Mouse (Mus musculus) monocyte, adult 5-6 weeks (primary cell): ENCODE measurements around the gene Gm28043. TPM values are rescaled to one million over a fixed set of nuclear protein-coding genes. Genes with fewer than 3 reads are reported as not detected.
"Not testable (repeated sequence)": the region's sequence is repeated elsewhere in the genome, so short reads cannot be mapped to it uniquely, and the experiment has no call there.

ENCODE experiments used
- ATAC-seq: fragments of 153-309, 156-312 bp; replicated peaks from 2 replicates; pipeline ENCODE4 v1.8.0; 2017; ENCODE audit warnings: mild to moderate bottlenecking; ENCODE audit not compliant: low TSS enrichment, insufficient number of reproducible peaks, severe bottlenecking, poor library complexity, low FRiP score
- total RNA-seq: library from RNA; stranded (forward); fragments of 200-1000, 200-491, 200-594 nt; gene quantifications from 3 replicates; pipeline ENCODE4 v1.2.3, GENCODE M21; 2017

Gm28043 gene
- total RNA-seq, result 17.9 to 20.7 TPM (median 20.5 TPM) in 3 replicates

DNA sequence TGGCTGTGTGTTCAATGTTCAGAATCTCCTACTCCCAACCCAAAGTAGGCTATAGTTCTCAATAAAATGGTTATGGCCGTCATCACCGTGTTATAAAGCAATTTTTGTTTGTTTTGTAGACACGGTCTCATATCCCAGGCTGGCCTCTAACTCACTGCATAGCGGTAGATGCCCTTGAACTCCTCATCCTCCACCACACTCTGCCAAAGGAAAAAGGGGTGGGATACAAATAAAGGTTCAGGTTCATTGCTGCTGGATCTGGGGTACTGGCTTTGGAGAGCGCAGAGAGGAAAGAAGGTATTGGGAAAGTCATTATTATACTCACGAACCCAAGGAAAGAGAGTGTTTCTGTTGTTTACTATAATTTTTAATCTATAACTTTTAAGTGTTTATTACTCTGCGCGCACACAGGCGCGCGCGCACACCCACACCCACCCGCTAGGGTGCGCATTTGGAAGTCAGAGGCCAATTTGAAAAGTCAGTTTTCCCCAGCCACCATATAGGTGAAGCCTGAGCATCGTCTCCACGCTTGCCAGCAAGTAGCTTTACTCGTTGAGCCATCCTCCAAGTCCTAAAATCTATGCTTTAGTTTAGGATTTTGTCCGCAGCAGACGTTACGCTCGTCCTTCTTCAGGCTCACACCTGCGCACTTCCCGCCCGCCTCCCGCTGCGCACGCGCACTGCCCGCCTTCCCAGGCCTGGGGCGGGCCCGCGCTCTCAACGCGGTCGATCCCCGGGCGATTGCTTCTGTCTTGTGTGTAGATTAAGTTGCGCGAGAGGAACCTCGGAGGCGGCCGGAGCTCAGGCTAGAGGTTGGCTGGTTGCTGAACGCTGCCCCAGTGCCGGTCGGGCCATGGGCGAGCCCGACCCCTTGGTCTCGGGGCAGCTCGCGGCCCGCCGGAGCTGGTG is at the start of gene Gm28043, which contains the start of gene Rnf8:
Gene Gm28043 (plus strand): TSS at position 762 of the 909 bp plus-strand sequence.
Gene Rnf8 (plus strand): TSS at position 676 of the 909 bp plus-strand sequence.
- ATAC-seq, result peak; percentile 94

DNA sequence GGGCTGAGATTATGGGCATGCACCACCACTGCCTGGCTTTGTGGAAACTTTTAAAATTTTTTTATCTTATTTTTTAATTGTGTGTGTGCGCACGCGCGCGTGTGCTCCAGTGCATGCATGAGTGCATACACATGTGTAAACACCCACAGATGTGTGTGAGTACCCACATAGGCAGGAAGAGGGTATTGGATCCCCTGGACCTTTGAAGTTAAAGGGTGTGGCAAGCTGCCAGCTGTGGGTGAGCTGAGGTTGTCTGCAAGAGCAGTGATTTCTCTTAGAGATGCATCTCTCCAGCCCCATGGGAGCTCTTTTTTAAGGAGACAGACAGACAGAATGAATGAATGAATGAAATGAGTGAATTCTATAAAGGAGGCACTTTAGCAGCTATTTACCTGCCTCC is 49.2 kb upstream of the Gm28043 start:
- ATAC-seq, result no peak

DNA sequence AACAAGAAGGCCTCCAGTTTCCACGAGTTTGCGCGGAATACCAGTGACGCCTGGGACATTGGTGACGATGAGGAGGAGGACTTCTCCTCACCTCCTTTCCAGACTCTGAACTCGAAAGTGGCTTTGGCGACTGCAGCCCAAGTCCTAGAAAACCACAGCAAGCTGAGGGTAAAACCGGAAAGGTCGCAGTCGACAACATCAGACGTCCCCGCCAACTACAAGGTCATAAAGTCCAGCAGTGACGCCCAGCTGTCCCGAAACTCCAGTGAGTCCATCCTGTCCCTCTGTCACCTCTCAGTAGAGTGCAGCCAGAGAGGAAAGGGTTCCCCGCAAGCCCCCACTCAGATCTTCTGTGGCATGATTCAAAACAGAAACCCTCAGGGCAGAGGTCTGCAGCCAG is 46.2 kb upstream of the Gm28043 start:
- no peak for ATAC-seq

DNA sequence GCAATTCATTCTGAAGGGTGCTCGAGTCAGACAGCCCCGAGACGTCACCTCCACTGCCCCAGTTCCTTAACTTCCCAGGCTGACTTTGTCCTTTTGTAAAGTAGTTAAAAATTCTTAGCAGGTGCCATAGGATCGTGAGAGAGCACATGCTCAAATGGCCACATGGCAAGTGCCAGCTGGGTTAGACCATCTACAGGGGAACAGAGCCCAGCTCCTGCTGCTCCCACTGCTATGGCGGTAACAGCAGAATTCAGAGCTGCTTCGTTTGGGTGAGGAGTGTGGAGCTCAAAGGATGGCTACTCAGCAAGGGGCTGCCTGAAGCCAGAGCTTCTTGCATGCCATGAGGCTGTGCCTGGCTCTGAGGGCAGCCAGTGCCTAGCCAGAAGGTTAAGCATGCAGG is 44.8 kb upstream of the Gm28043 start:
- ATAC-seq, result no peak

DNA sequence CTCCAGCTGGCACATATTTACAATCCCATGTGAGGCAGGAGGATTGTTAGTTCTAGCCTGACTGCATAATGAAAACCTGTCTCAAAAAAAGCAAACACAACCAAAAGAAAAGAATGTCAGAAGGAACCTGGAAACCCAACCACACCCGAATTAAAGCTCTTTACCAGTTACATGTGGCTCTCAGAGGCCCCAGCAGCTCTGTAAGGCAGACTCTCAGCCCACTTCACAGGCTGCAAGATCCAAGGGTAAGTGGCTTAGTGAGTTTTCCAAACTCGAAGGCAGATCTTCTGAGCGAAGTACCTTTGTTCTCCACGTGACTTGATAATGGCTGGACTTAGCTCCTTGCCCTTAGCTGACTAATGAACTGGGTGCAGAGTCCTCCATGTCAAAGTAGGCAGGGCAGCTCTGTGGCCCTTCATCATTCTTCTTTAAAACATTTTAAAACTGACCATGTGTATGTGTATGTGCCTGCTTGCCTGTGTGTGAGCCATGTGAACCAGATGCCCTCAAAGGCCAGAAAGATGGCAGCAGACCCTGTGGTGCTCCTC is 35.0 kb upstream of the Gm28043 start:
- no peak for ATAC-seq

DNA sequence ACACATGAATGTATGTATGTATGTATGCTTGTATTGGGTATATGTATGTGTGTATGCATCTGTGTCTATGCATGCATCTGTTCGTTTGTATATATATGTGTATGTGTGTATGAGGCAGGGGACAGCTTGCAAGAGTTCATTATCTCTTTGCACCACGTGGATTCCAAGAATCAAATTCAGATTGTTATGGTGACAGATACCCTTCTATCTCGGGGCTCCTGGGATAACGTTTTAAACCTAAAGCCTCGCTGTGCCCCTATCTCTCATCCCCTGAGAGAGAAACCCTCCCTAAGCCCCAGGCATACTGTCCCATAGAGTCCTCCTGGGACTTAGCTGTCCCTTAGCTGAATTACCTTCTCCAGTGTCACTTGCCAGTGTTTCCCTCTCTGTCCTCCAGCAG is 31.1 kb upstream of the Gm28043 start:
- ATAC-seq, result no peak

DNA sequence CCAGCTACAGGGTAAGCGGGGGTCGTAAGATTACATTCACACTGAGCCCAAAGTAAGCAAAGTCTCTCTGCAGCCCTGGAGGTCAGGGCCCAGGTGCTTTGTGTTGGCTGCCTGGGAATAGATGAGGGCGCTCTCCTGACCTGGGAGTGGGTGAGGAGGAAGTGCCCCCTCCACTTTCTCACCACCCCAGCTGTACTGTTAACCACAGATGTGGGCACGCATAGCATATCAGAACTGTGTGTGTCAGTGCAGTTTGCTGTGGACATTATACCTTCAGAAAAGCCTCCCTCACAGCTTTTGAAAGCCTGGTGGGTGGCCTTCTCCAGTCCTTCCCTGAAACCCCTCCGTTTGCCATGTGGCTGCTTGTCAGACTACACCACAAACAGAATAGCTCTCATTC is 30.4 kb upstream of the Gm28043 start:
- no peak for ATAC-seq

DNA sequence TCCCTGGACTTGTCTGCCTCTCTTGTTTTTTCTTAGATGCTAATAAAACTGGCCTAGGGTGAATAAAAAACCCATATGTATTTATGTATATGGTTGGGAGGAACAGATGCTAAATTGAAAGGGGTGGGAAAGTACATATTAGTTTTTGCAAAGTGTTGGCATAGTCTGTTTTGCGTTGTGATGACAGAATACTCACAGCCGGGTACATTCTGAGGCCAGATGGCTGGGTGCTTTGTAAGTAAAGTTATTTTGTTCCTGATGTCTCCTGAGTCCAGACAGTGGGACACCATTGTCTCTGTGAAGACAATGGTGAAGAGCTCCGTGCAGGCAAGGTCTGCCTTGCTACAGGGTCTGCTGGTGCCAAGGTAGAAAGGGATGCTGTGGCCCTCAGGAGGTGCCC is 29.9 kb upstream of the Gm28043 start:
- ATAC-seq, result no peak

DNA sequence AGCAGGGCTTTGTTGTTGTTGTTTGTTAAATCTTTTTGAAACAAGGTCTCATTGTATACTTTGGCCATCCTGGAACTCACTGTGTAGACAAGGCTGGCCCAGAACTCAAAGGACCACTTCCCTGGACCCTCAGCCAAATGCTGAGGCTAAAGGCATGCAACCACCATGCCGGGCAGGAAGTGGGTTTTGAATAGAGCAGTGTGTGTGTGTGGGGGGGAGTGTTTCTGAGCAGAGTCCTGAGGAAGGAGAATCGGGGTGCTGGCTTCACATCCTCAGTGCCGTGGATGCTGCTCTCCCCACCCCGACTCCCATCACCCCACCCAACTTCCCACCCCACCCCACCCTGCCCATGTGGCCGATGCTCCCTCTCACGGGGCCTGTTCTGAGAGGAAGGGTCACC is 29.2 kb upstream of the Gm28043 start:
- ATAC-seq, result no peak

DNA sequence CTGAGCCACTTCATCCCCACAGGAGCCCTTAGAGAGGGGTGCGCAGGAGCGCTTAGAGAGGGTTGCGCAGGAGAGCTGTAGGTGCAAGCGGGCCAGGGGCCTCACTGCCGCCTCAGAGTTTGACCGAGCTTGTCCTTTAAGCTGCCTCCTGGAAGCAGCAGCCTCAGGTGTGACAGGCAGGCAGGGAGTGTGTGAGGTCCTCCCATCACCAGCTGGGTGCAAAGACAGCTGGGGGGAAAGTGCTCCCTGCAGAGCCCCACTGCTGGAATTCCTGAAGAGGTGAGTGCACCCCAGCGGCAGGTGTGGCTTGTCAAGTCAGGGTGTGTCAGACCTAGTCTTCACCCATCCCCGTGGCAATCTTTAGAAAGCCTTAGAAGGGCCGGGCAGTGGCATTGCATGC is 27.8 kb upstream of the Gm28043 start:
- no peak for ATAC-seq

DNA sequence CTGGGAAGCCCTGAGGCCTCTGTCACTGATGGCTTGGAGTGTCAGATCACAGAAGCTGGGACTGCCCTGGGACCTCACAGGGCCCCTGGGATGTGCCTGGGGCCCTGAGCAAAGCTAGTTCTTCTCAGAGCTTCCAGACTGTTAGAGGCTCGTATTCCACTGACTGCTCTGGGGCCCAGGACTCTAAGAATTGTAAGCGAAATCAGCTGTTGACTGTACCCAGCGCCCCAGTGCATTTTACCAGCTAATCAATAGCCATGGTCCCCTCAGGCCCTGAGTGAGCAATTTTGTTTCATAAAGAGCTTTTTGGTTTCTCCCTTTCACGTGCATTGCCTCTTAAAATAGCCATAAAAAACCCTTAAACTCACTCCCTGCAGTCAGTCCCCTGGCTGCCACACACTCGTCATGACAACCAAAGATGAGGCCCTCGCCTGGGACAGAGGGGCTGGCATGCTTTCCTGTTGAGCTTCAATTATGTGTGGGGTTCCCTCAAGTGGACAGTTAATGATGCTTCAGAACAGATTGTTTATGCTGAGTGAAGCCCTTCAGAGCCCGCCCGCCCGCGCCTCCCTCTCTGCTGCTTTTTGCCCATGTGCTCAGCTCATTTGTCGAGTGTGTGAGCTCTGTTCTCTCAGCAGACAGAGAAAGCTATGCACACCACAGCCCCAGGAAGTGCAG is 25.3 kb upstream of the Gm28043 start:
- ATAC-seq, result no peak

DNA sequence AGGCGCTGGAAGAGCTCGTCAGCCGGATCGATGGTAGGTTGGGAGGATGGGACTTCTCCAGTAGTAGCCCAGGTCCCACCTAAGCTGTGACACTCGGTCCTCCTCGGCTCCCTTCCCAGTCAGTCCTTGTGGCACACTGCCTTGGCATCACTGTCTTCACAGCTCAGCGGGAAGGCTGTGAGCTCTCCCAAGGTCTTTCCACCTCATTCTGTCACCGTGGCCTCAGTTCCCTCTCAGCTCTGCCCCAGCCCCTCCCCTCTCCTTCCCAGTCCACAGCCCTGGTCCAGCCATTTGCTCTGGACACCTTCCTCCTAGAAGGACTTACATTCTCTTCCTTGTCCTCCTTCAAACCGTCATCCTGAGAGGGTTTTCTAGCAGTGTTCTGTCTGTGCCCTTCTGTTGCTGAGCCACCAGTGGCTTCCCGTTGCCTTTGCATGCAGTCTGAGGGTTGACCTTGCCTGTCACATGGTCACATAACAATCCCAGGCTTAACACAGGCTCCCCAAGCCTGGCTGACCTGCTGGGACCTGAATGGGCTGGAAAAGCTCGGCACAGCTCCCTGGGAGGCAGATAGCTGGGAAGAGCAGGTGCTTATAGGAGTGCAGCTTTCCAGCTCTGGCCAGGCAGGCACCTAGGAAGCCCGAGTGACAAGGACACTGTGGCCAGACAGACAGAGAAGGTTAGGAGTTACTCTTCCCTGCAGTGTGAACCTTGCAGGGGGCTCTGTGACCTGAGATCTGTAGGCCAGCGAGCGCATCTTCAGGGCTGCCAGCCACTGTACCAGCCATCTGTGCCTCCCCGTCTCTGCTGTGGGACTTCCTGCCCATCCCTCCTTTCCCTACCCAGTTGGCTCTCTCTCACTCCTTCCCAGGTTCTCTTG is 18.5 kb upstream of the Gm28043 start:
- ATAC-seq, result no peak

DNA sequence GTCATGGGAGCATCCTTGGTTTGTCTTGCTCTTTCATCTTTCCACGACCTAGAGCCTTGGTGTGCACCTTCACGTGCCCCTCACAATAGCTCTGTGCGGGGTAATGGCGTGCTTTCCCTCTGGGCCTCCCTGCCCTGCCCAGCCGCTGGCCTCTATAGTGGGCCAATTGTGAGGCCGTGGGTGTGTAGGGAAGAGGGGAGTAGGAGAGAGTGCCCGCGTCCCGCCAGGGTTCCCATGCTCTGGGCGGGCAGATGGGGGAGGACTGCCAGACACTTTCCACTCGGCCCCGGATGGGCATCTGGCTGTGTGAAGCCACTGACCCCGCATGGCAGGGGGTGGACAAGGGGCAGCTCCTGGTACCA is 17.9 kb upstream of the Gm28043 start:
- no peak for ATAC-seq

DNA sequence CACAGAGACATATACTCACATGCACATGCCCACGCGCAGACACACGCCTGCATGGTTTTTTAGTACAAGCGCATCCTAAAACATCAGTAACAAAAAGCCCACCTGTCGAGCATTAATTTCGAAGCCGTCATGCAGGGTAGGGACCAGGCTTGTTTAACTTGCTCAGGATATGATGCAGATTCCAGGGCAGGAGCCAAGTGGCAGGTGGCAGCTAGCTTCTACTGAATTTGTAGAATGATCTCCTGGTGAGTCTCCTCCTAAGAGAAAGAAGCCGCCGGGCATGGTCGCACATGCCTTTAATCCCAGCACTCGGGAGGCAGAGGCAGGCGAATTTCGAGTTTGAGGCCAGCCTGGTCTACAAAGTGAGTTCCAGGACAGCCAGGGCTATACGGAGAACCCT is 15.6 kb upstream of the Gm28043 start:
- ATAC-seq, result no peak

DNA sequence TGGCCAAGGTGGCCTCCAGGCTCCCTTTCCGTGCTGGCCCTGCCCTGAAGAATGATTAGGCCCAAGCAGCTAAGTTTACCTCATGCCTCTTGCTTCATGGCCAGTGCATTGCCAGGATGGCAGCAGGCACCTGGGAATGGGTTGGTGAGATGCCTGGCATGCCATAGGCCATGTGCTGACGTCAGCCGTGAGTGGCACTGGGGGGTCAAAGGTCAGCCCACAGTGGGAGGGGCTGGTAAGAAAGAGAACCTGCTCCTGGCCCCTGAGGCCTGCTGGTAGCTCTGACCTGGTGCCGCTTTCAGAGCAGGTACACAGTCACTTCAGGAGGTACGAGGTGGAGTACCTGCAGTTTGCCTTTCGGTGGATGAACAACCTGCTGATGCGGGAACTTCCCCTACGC is 15.1 kb upstream of the Gm28043 start:
- no peak for ATAC-seq

DNA sequence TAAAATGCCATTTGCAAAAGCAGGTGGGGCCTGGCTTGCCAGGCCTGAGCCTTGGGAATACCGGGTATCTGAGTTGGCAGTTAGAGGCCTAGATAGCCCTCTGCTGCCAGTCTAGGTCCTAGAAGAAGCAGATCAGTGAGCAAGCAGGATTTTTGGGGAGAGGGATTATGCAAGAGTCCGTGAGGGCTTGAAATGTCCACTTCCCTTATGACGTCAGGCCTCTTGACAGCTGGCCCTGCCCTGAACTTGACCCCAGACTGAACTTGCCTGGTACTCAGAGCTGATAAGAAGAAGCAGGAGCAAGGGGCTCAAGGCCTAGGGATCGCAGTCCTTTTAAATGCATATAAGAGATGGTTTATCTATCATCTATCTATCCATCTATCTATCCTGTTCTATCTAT is 13.3 kb upstream of the Gm28043 start:
- ATAC-seq, result peak; percentile 87

DNA sequence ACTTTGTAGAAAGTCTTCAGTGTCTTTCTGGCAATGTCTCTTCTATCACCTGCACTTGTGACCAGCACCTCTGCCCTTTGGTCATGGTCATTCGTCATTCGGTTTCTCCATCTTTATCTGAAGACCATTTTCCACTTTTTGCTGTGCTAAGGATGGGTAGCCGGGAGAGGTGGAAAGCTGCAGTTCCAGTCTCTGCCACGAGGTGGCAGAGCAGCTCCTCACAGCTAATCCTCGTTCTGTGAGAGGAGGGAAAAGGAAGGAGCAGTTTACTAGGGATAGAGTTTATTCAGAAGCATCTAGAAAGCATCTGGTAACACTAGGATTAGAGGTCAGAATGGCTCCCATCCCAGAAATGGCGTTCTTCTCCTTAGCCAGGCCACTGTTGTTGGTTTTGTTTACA is 11.4 kb upstream of the Gm28043 start:
- ATAC-seq, result peak; percentile 38; the same call in 1 of the 2 replicates

DNA sequence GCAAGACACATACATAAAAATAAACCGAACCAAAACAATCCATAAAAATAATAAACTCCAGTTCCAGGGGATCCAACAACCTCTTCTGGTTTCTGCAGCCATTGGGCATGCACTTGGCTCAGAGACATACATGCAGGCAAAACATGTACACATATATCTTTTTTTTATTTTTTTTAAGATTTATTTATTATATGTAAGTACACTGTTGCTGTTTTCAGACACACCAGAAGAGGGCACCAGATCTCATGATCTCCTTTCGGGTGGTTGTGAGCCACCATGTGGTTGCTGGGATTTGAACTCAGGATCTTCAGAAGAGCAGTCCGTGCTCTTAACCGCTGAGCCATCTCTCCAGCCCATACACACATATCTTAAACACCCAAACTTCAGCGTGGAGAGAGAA is 1.2 kb upstream of the Gm28043 start:
- not testable (repeated sequence) for ATAC-seq

DNA sequence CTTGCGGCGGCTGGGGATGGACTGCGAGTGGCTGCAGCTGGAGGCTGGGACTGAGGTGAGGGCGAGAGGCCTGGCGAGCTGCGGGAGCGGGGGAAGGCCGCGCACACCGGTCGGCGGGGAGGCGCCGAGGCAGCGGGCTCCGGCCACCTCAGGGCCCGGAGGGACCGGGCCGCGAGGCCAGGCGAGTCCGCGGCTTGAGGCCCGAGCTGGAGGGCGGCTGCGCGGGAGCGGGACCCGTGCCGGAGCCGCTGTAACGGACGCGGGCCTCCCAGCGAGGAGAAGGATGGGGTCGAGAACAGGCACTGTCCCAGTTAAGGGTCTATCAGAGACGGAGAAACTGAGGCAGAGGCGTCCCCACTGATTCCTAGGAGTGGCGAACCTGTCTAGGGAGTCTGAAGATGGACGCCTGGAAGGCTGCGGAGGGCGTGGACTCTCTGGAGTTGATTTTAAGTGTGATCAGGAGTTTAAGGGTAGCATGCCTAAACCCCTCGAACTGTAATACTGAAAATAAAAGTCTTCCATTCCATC is 412 bp downstream of the Gm28043 start:
- ATAC-seq, result no peak
